Mouse (Mus musculus) G1E (cell line): ENCODE measurements at regions not wholly inside any gene's neighbourhood (a gene's known extent, or its start where the extent isn't known, plus 50 kb on each side); places are given as distances from the start of the nearest gene placed in this dataset.

Experiments used
- CTCF ChIP-seq: IDR thresholded peaks from 2 replicates; pipeline ENCODE4 v1.5.1; 2012; ENCODE audit warnings: low read depth, low read length, inconsistent platforms, mixed read lengths
- GATA1 ChIP-seq: IDR thresholded peaks from 2 replicates; pipeline ENCODE4 v1.6.1; 2012; ENCODE audit warnings: borderline replicate concordance, low read length, inconsistent platforms, mixed read lengths

GRCm38 (mm10) chr12:106374840-106375375, 364.9 kb downstream of the Vrk1 start:
- TF ChIP-seq GATA1: no peak
- TF ChIP-seq CTCF: no peak
